14 mouse cellular contexts compared by ENCODE assay signal in the genomic region with DNA sequence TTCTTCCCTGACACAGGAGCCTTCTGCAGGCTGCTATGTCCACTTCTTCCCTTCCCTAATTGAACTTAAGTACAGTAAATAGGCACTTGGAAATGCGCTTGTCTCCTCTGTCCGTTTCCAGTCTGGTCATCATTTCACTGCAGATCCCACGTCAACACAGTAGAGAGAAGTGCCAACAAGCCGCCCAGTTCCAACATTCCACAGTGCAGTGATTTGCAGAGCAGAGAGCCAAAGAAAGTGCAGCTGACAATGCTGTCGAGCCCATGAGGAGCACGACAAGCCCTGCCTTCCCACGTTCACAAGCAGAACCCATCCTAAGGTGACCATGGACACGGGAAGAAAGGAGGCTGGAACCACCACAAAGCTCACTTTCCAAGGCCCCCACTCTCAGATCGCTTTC. TPM values are rescaled to one million over a fixed set of nuclear protein-coding genes. Genes with fewer than 3 reads are reported as not detected.
DNase-seq lines count a peak whose midpoint lies in the region; ATAC-seq and TF ChIP-seq lines count a peak whose summit lies in the region.
"Had no signal": no experiment of that assay in that cellular context is flagged by ENCODE, and none has a peak within 500 bp of the region (broad histone marks: within the 10 kb centered on the region; RNA-seq: fewer than 3 reads in every experiment).

No protein-coding gene starts in this region.

- peak; percentile 68 to 69 for DNase-seq in heart, adult 18-20 months
- no peak for DNase-seq in heart, embryonic 10.5 days (ENCODE audit: low spot score)
- peak; percentile 55 to 63 for DNase-seq in heart, adult 9 months (ENCODE audit: low spot score in 2 of 2)
- DNase-seq in liver = no peak
- no peak for DNase-seq in kidney, adult 9 months
- DNase-seq in neural tube, embryonic 10.5 days (ENCODE audit: extremely low spot score, low spot score) = no peak
- DNase-seq: cerebellum, adult 11 months; kidney, adult 18-20 months; layer of hippocampus, adult 9-11 months; spleen, adult 18-20 months; thymus, postnatal 36 days had no signal

- no peak for TF ChIP-seq CTCF in intestine, postnatal 0 days (IDR thresholded peaks at IDR 0.05; ENCODE audit: low read depth)

- H3K9me3 ChIP-seq in heart, embryonic 10.5 days = no peaks in the 10 kb centered on the region
- no peaks in the 10 kb centered on the region for H3K9me3 ChIP-seq in intestine, postnatal 0 days (ENCODE audit: control insufficient read depth)
- no peaks in the 10 kb centered on the region for H3K9me3 ChIP-seq in stomach, embryonic 14.5 days (ENCODE audit: control insufficient read depth, low read depth, low read length)

- H3K4me1 ChIP-seq in heart, embryonic 10.5 days = peaks cover 14% of the 10 kb centered on the region
- H3K4me1 ChIP-seq in intestine, postnatal 0 days (replicated peaks; ENCODE audit: control insufficient read depth, insufficient read depth, low read length) = no peaks in the 10 kb centered on the region
- peaks cover 3% of the 10 kb centered on the region; the same call in 1 of the 2 replicates for H3K4me1 ChIP-seq in stomach, embryonic 14.5 days (ENCODE audit: control insufficient read depth, insufficient read depth, low read length)

- no peak overlapping the region for H3K27ac ChIP-seq in heart, embryonic 10.5 days
- H3K27ac ChIP-seq in intestine, postnatal 0 days (ENCODE audit: low read depth, low read length) = no peak overlapping the region
- H3K27ac ChIP-seq in stomach, embryonic 14.5 days (ENCODE audit: low read length) = no peak overlapping the region

- peak overlapping the region; percentile 27 for H3K4me2 ChIP-seq in intestine, postnatal 0 days (replicated peaks; ENCODE audit: low read depth)
- peak overlapping the region; percentile 88; the same call in 1 of the 2 replicates for H3K4me2 ChIP-seq in stomach, embryonic 14.5 days (replicated peaks; ENCODE audit: low read depth, low read length)

- no peak overlapping the region for H3K4me3 ChIP-seq in heart, embryonic 10.5 days
- H3K4me3 ChIP-seq in intestine, postnatal 0 days (ENCODE audit: low read depth, low read length) = no peak overlapping the region
- no peak overlapping the region for H3K4me3 ChIP-seq in stomach, embryonic 14.5 days (ENCODE audit: low read depth, low read length)

- WGBS in heart, embryonic 10.5 days = 42% methylated on average over 9 of the region's 9 CpGs
- 55% methylated on average over 9 of the region's 9 CpGs for WGBS in intestine, postnatal 0 days
- WGBS in stomach, embryonic 14.5 days = 55% methylated on average over 9 of the region's 9 CpGs

- H3K36me3 ChIP-seq in heart, embryonic 10.5 days = no peaks in the 10 kb centered on the region
- no peaks in the 10 kb centered on the region for H3K36me3 ChIP-seq in intestine, postnatal 0 days (ENCODE audit: control insufficient read depth, insufficient read depth)
- no peaks in the 10 kb centered on the region for H3K36me3 ChIP-seq in stomach, embryonic 14.5 days (ENCODE audit: control insufficient read depth, insufficient read depth, low read length)

- peaks cover 70% of the 10 kb centered on the region for H3K27me3 ChIP-seq in heart, embryonic 10.5 days (ENCODE audit: insufficient read depth, poor library complexity, severe bottlenecking)
- peaks cover 25% of the 10 kb centered on the region; the same call in 1 of the 2 replicates for H3K27me3 ChIP-seq in intestine, postnatal 0 days (replicated peaks; ENCODE audit: control insufficient read depth, insufficient read depth, low read length)
- H3K27me3 ChIP-seq in stomach, embryonic 14.5 days (ENCODE audit: control insufficient read depth, insufficient read depth, low read length) = peaks cover 5% of the 10 kb centered on the region; the same call in 1 of the 2 replicates

- ATAC-seq in intestine, postnatal 0 days = no peak
- ATAC-seq in stomach, embryonic 14.5 days (ENCODE audit: insufficient number of reproducible peaks, insufficient read depth, low FRiP score, low read depth) = no peak

- H3K9ac ChIP-seq in intestine, postnatal 0 days (ENCODE audit: low read depth, low read length) = no peak overlapping the region
- H3K9ac ChIP-seq in stomach, embryonic 14.5 days (replicated peaks; ENCODE audit: low read depth, low read length) = no peak overlapping the region

RNA-seq across cellular contexts. Expression of gene Fndc1, which starts 1.7 kb away (rescaled TPM):
- 10 to 100 TPM; 12.3 to 15.9 TPM for total RNA-seq in heart, adult 18-20 months (2021)
- polyA plus RNA-seq in heart, embryonic 10.5 days (2016; fragmentation: Nextera tagmentation; extraction: Ambion mirVana) = 0.48 and 0.60 TPM in 2 replicates
- 15.7 and 18.9 TPM in 2 replicates for polyA plus RNA-seq in intestine, postnatal 0 days (2015; fragmentation: Nextera tagmentation; extraction: Ambion mirVana)
- polyA plus RNA-seq in stomach, embryonic 14.5 days (2014; fragmentation: Nextera tagmentation; extraction: Ambion mirVana) = 22.4 and 22.5 TPM in 2 replicates
- total RNA-seq: neutrophil, adult 5-6 weeks had no signal

Comparison
In these comparisons a context has a peak if more than half of its experiments do, and no peak if none do; other contexts are left out.
1. DNase-seq: peak in heart, adult 18-20 months (2 of 2) and heart, adult 9 months (2 of 2); none in heart, embryonic 10.5 days (single experiment), liver (single experiment), kidney, adult 9 months (single experiment) and neural tube, embryonic 10.5 days (single experiment).
2. RNA of gene Fndc1, which starts 1.7 kb away (polyA plus RNA-seq): 22.4 to 22.5 TPM in stomach, embryonic 14.5 days and 15.7 to 18.9 TPM in intestine, postnatal 0 days; 0.48 to 0.60 TPM in heart, embryonic 10.5 days; every median in the first group is over 10 times any median in the second.